Mouse (Mus musculus): ENCODE data around the gene Robo4. TPM values are rescaled to one million over a fixed set of nuclear protein-coding genes. Genes with fewer than 3 reads are reported as not detected.
A peak's percentile ranks its signal among the peaks of the same experiment; 100 is the strongest.

Gene Robo4
- polyA plus RNA-seq, 1 experiment from 2014 or later: 17.5 TPM

- DNase-seq (ENCODE audit: low spot score) (no peak), ATAC-seq (replicated peaks; ENCODE audit: low FRiP score, low read depth) (no peak)
- Histone ChIP-seq H3K4me3 (replicated peaks; ENCODE audit: low read depth, low read length) (no peak overlapping the region), H3K9me3 (replicated peaks; ENCODE audit: low read length) (no peaks in the 10 kb centered on the region), H3K27me3 (ENCODE audit: insufficient read depth, low read length) (no peaks in the 10 kb centered on the region), H3K36me3 (ENCODE audit: insufficient read depth, low read length) (no peaks in the 10 kb centered on the region), H3K9ac (ENCODE audit: low read depth, low read length) (no peak overlapping the region), H3K4me1 (replicated peaks; ENCODE audit: insufficient read depth, low read length) (0 out of 2 replicates have a peak, but pooled peaks cover 8% of the 10 kb centered on the region), H3K4me2 (ENCODE audit: low read length) (no peak overlapping the region), H3K27ac (no peak overlapping the region)
- 59% methylated on average over 3 of the region's 3 CpGs for WGBS
- no peak for TF ChIP-seq CTCF (IDR thresholded peaks at IDR 0.05; ENCODE audit: low read depth)
Measured at GRCm38 (mm10) chr9:37363551-37363950, 38.1 kb upstream of the Robo4 start.

GRCm38 (mm10) chr9:37364392-37364791 is 37.3 kb upstream of the Robo4 start:
- Histone ChIP-seq H3K4me2 (ENCODE audit: low read length) (no peak overlapping the region), H3K27me3 (ENCODE audit: insufficient read depth, low read length) (no peaks in the 10 kb centered on the region), H3K36me3 (ENCODE audit: insufficient read depth, low read length) (no peaks in the 10 kb centered on the region), H3K27ac (no peak overlapping the region), H3K9ac (ENCODE audit: low read depth, low read length) (no peak overlapping the region), H3K4me3 (replicated peaks; ENCODE audit: low read depth, low read length) (no peak overlapping the region), H3K9me3 (replicated peaks; ENCODE audit: low read length) (no peaks in the 10 kb centered on the region), H3K4me1 (replicated peaks; ENCODE audit: insufficient read depth, low read length) (0 out of 2 replicates have a peak, but pooled peaks cover 5% of the 10 kb centered on the region)
- ATAC-seq (replicated peaks; ENCODE audit: low FRiP score, low read depth): no peak
- TF ChIP-seq CTCF (IDR thresholded peaks at IDR 0.05; ENCODE audit: low read depth): no peak
- WGBS: 60% methylated on average over 3 of the region's 3 CpGs
- DNase-seq (ENCODE audit: low spot score): no peak

GRCm38 (mm10) chr9:37365706-37366105 is 36.0 kb upstream of the Robo4 start:
- DNase-seq (ENCODE audit: low spot score) (peak; percentile 46), ATAC-seq (replicated peaks; ENCODE audit: low FRiP score, low read depth) (no peak)
- Histone ChIP-seq H3K27ac (no peak overlapping the region), H3K9me3 (replicated peaks; ENCODE audit: low read length) (no peaks in the 10 kb centered on the region), H3K4me3 (replicated peaks; ENCODE audit: low read depth, low read length) (no peak overlapping the region), H3K27me3 (ENCODE audit: insufficient read depth, low read length) (no peaks in the 10 kb centered on the region), H3K36me3 (ENCODE audit: insufficient read depth, low read length) (no peaks in the 10 kb centered on the region), H3K4me2 (ENCODE audit: low read length) (no peak overlapping the region), H3K4me1 (replicated peaks; ENCODE audit: insufficient read depth, low read length) (no peaks in the 10 kb centered on the region), H3K9ac (ENCODE audit: low read depth, low read length) (no peak overlapping the region)
- 58% methylated on average over 5 of the region's 5 CpGs for WGBS
- peak; percentile 5; the same call in 1 of the 2 replicates for TF ChIP-seq CTCF (IDR thresholded peaks at IDR 0.05; ENCODE audit: low read depth)

- Histone ChIP-seq H3K9me3 (replicated peaks; ENCODE audit: low read length) (no peaks in the 10 kb centered on the region), H3K27me3 (ENCODE audit: insufficient read depth, low read length) (no peaks in the 10 kb centered on the region), H3K4me3 (replicated peaks; ENCODE audit: low read depth, low read length) (no peak within 1 kb of the TSS), H3K27ac (no peak within 1 kb of the TSS), H3K36me3 (ENCODE audit: insufficient read depth, low read length) (no peaks in the 10 kb centered on the region), H3K4me1 (replicated peaks; ENCODE audit: insufficient read depth, low read length) (no peaks in the 10 kb centered on the region), H3K4me2 (ENCODE audit: low read length) (no peak within 1 kb of the TSS), H3K9ac (ENCODE audit: low read depth, low read length) (no peak within 1 kb of the TSS)
- ATAC-seq (replicated peaks; ENCODE audit: low FRiP score, low read depth) (no peak), DNase-seq (ENCODE audit: low spot score) (no peak)
- TF ChIP-seq CTCF (IDR thresholded peaks at IDR 0.05; ENCODE audit: low read depth): no peak
- 87% methylated on average over 17 of the region's 17 CpGs for WGBS
Measured at GRCm38 (mm10) chr9:37367301-37368080, 34.2 kb upstream of the Robo4 start, which contains the start of gene Hepacam. Gene Hepacam (plus strand): TSS chr9:37367351.

GRCm38 (mm10) chr9:37368081-37368830 is 33.4 kb upstream of the Robo4 start:
- Histone ChIP-seq H3K4me2 (ENCODE audit: low read length) (no peak overlapping the region), H3K27me3 (ENCODE audit: insufficient read depth, low read length) (no peaks in the 10 kb centered on the region), H3K4me1 (replicated peaks; ENCODE audit: insufficient read depth, low read length) (no peaks in the 10 kb centered on the region), H3K9me3 (replicated peaks; ENCODE audit: low read length) (no peaks in the 10 kb centered on the region), H3K27ac (peak overlapping the region; percentile 70), H3K36me3 (ENCODE audit: insufficient read depth, low read length) (no peaks in the 10 kb centered on the region), H3K4me3 (replicated peaks; ENCODE audit: low read depth, low read length) (no peak overlapping the region), H3K9ac (ENCODE audit: low read depth, low read length) (no peak overlapping the region)
- WGBS: 56% methylated on average over 11 of the region's 11 CpGs
- peak; percentile 23; the same call in 1 of the 2 replicates for TF ChIP-seq CTCF (IDR thresholded peaks at IDR 0.05; ENCODE audit: low read depth)
- no peak; the same call in 1 of the 2 replicates for ATAC-seq (replicated peaks; ENCODE audit: low FRiP score, low read depth)
- DNase-seq (ENCODE audit: low spot score): peak; percentile 41

GRCm38 (mm10) chr9:37368860-37369259 is 32.8 kb upstream of the Robo4 start:
- no peak for ATAC-seq (replicated peaks; ENCODE audit: low FRiP score, low read depth)

More at GRCm38 (mm10) chr9:37368860-37369259, 32.8 kb upstream of the Robo4 start:
- Histone ChIP-seq H3K27me3 (ENCODE audit: insufficient read depth, low read length) (no peaks in the 10 kb centered on the region), H3K4me2 (ENCODE audit: low read length) (no peak overlapping the region), H3K9ac (ENCODE audit: low read depth, low read length) (no peak overlapping the region), H3K4me3 (replicated peaks; ENCODE audit: low read depth, low read length) (no peak overlapping the region), H3K27ac (peak overlapping the region; percentile 70), H3K4me1 (replicated peaks; ENCODE audit: insufficient read depth, low read length) (no peaks in the 10 kb centered on the region), H3K36me3 (ENCODE audit: insufficient read depth, low read length) (no peaks in the 10 kb centered on the region), H3K9me3 (replicated peaks; ENCODE audit: low read length) (no peaks in the 10 kb centered on the region)
- TF ChIP-seq CTCF (IDR thresholded peaks at IDR 0.05; ENCODE audit: low read depth): peak; percentile 34; the same call in 1 of the 2 replicates
- DNase-seq (ENCODE audit: low spot score): peak; percentile 46
- WGBS: 68% methylated on average over 8 of the region's 8 CpGs
